Mouse (Mus musculus) liver, adult 2 months (tissue): ENCODE measurements at regions not wholly inside any gene's neighbourhood (a gene's known extent, or its start where the extent isn't known, plus 50 kb on each side); places are given as distances from the start of the nearest gene placed in this dataset.

Experiments used
- DNase-seq: peaks from one replicate; pipeline ENCODE4 v3.0.0-alpha.2; 2011; ENCODE audit warnings: low read depth, low spot score; ENCODE audit errors: extremely low read depth
- H3K27ac ChIP-seq: fragments of 200-500 bp; replicated peaks from 2 replicates; pipeline ENCODE4 v1.5.1; 2012; ENCODE audit warnings: low read depth, mild to moderate bottlenecking, control low read depth, inconsistent platforms, low read length; ENCODE audit not compliant: insufficient read depth
- H3K27me3 ChIP-seq: fragments of 200-500 bp; 2 replicates; pipeline ENCODE4 v1.6.1; 2012; ENCODE audit warnings: mild to moderate bottlenecking, moderate library complexity, low read length, inconsistent platforms; ENCODE audit not compliant: control insufficient read depth, insufficient read depth
- H3K36me3 ChIP-seq: fragments of 200-500 bp; 2 replicates; pipeline ENCODE4 v1.6.1; 2012; ENCODE audit warnings: low read length, inconsistent platforms; ENCODE audit not compliant: control insufficient read depth, insufficient read depth
- H3K4me1 ChIP-seq: fragments of 200-500 bp; 2 replicates; pipeline ENCODE4 v1.6.1; 2011; ENCODE audit warnings: low read length; ENCODE audit not compliant: control insufficient read depth, insufficient read depth
- H3K4me3 ChIP-seq: fragments of 200-500 bp; 2 replicates; pipeline ENCODE4 v1.5.1; 2011; ENCODE audit warnings: low read depth, mild to moderate bottlenecking, control low read depth, low read length, moderate library complexity; ENCODE audit not compliant: insufficient read depth
- H3K79me2 ChIP-seq: fragments of 200-500 bp; 2 replicates; pipeline ENCODE4 v1.6.1; 2012; ENCODE audit warnings: inconsistent platforms, mild to moderate bottlenecking, low read length, moderate library complexity; ENCODE audit not compliant: control insufficient read depth, insufficient read depth
- H3K9ac ChIP-seq: fragments of 200-500 bp; 2 replicates; pipeline ENCODE4 v1.6.1; 2012; ENCODE audit warnings: low read depth, mild to moderate bottlenecking, control low read depth, inconsistent platforms, low read length
- CTCF ChIP-seq: fragments of 200-500 bp; IDR thresholded peaks from 2 replicates; pipeline ENCODE4 v1.5.1; 2011; ENCODE audit warnings: low read depth, low read length, control low read depth
- POLR2A ChIP-seq: fragments of 200-500 bp; IDR thresholded peaks from 2 replicates; pipeline ENCODE4 v1.6.1; 2011; ENCODE audit warnings: low read length, control low read depth; ENCODE audit not compliant: insufficient read depth; ENCODE audit errors: extremely low read depth
- WGBS: fragments of 180-500 bp; shearing (Covaris S2); methylation state at CpG from one replicate; pipeline ENCODE4 v1.1.7; 2018; 5-methylcytosine and 5-hydroxymethylcytosine counted together

- Histone ChIP-seq H3K4me3 (no peak overlapping the region; the same call in 1 of the 2 replicates), H3K9ac (no peak overlapping the region), H3K4me1 (peaks cover 8% of the 10 kb centered on the region), H3K27ac (no peak overlapping the region), H3K79me2 (no peaks in the 10 kb centered on the region), H3K27me3 (no peaks in the 10 kb centered on the region), H3K36me3 (no peaks in the 10 kb centered on the region)
- TF ChIP-seq POLR2A: no peak
- no peak for TF ChIP-seq CTCF
- WGBS: 41% methylated on average over 7 of the region's 7 CpGs
- peak; percentile 33 for DNase-seq
Measured at GRCm38 (mm10) chr13:80961985-80962617, 78.9 kb downstream of the Arrdc3 start.

- peak; percentile 87 for DNase-seq
- Histone ChIP-seq H3K9ac (peak overlapping the region; percentile 89), H3K79me2 (no peaks in the 10 kb centered on the region), H3K27ac (peak overlapping the region; percentile 89), H3K27me3 (no peaks in the 10 kb centered on the region), H3K4me1 (peaks cover 8% of the 10 kb centered on the region), H3K4me3 (peak overlapping the region; percentile 66), H3K36me3 (no peaks in the 10 kb centered on the region)
- 2% methylated on average over 51 of the region's 51 CpGs for WGBS
- TF ChIP-seq POLR2A (0 out of 2 replicates have a peak, but pooled peaks have one; percentile 17), CTCF (no peak)
Measured at GRCm38 (mm10) chr13:80962789-80963590, 79.8 kb downstream of the Arrdc3 start.

- Histone ChIP-seq H3K27me3 (no peaks in the 10 kb centered on the region), H3K4me3 (peak overlapping the region; percentile 66; the same call in 1 of the 2 replicates), H3K9ac (no peak overlapping the region), H3K27ac (peak overlapping the region; percentile 89), H3K4me1 (peaks cover 8% of the 10 kb centered on the region), H3K36me3 (no peaks in the 10 kb centered on the region), H3K79me2 (no peaks in the 10 kb centered on the region)
- TF ChIP-seq POLR2A (no peak), CTCF (no peak)
- 79% methylated on average over 11 of the region's 11 CpGs for WGBS
- no peak for DNase-seq
Measured at GRCm38 (mm10) chr13:80963591-80963940, 80.4 kb downstream of the Arrdc3 start.

GRCm38 (mm10) chr13:80971664-80972063 is 88.5 kb downstream of the Arrdc3 start:
- H3K79me2 ChIP-seq: no peaks in the 10 kb centered on the region
- TF ChIP-seq CTCF (no peak), POLR2A (no peak)
- no peaks in the 10 kb centered on the region for H3K36me3 ChIP-seq
- H3K4me3 ChIP-seq: no peak overlapping the region
- H3K27me3 ChIP-seq: no peaks in the 10 kb centered on the region
- H3K27ac ChIP-seq: no peak overlapping the region
- H3K4me1 ChIP-seq: no peaks in the 10 kb centered on the region
- WGBS: 70% methylated on average over 3 of the region's 3 CpGs
- no peak overlapping the region for H3K9ac ChIP-seq
- DNase-seq: no peak

- Histone ChIP-seq H3K9ac (no peak overlapping the region), H3K27ac (no peak overlapping the region), H3K79me2 (no peaks in the 10 kb centered on the region), H3K36me3 (no peaks in the 10 kb centered on the region), H3K4me3 (no peak overlapping the region), H3K27me3 (no peaks in the 10 kb centered on the region), H3K4me1 (no peaks in the 10 kb centered on the region)
- no peak for TF ChIP-seq POLR2A
- TF ChIP-seq CTCF: no peak
- no peak for DNase-seq
- 67% methylated on average over 1 of the region's 1 CpGs for WGBS
Measured at GRCm38 (mm10) chr13:80974424-80974823, 91.2 kb downstream of the Arrdc3 start.

- Histone ChIP-seq H3K27me3 (no peaks in the 10 kb centered on the region), H3K79me2 (no peaks in the 10 kb centered on the region), H3K36me3 (no peaks in the 10 kb centered on the region), H3K27ac (no peak overlapping the region), H3K4me3 (no peak overlapping the region), H3K9ac (no peak overlapping the region), H3K4me1 (no peaks in the 10 kb centered on the region)
- no peak for DNase-seq
- TF ChIP-seq CTCF: no peak
- no peak for TF ChIP-seq POLR2A
- WGBS: 76% methylated on average over 3 of the region's 3 CpGs
Measured at GRCm38 (mm10) chr13:80977266-80977665, 94.1 kb downstream of the Arrdc3 start.
